Mouse (Mus musculus) heart, embryonic 14.5 days (tissue): Measurements from ENCODE around the gene Ndfip2. TPM values are rescaled to one million over a fixed set of nuclear protein-coding genes. Genes with fewer than 3 reads are reported as not detected.

Source experiments
- ATAC-seq: fragments of 200-750 bp; cut with Nextera tagmentation; 2 replicates; pipeline ENCODE4 v1.8.0; 2017; ENCODE audit warnings: low read depth, moderate TSS enrichment; ENCODE audit not compliant: insufficient number of reproducible peaks, insufficient read depth, low FRiP score
- H3K27ac ChIP-seq, 2 experiments: fragments of 200-500 bp in 1 of 2; fragments of 300-500 bp in 1 of 2; sonication (generic) in 1 of 2; replicated peaks in 1 of 2; 2 replicates each; pipeline ENCODE4 v1.5.1; 2012 to 2014; ENCODE audit warnings: low read depth in 2 of 2, low read length in 2 of 2, control low read depth in 1 of 2, mild to moderate bottlenecking in 1 of 2, mixed read lengths in 1 of 2; ENCODE audit not compliant: control insufficient read depth in 1 of 2, insufficient read depth in 1 of 2
- H3K27me3 ChIP-seq: fragments of 300-500 bp; sonication (generic); 2 replicates; pipeline ENCODE4 v1.6.1; 2014; ENCODE audit warnings: mild to moderate bottlenecking, low read length, control low read depth; ENCODE audit not compliant: control insufficient read depth, insufficient read depth
- H3K36me3 ChIP-seq: fragments of 300-500 bp; sonication (generic); 2 replicates; pipeline ENCODE4 v1.6.1; 2014; ENCODE audit warnings: mild to moderate bottlenecking, control low read depth, low read length, mixed read lengths; ENCODE audit not compliant: control insufficient read depth, insufficient read depth
- H3K4me1 ChIP-seq, 2 experiments: fragments of 200-500 bp in 1 of 2; fragments of 300-500 bp in 1 of 2; sonication (generic) in 1 of 2; 2 replicates each; pipeline ENCODE4 v1.6.1; 2012 to 2014; ENCODE audit warnings: low read length in 2 of 2, control low read depth in 1 of 2, mixed read lengths in 1 of 2; ENCODE audit not compliant: control insufficient read depth in 2 of 2, insufficient read depth in 2 of 2
- H3K4me2 ChIP-seq: fragments of 300-500 bp; sonication (generic); 2 replicates; pipeline ENCODE4 v1.6.1; 2014; ENCODE audit warnings: mild to moderate bottlenecking, low read length
- H3K4me3 ChIP-seq, 2 experiments: fragments of 200-500 bp in 1 of 2; fragments of 300-500 bp in 1 of 2; sonication (generic) in 1 of 2; 2 replicates each; pipeline ENCODE4 v1.5.1; 2012 to 2014; ENCODE audit warnings: low read length in 2 of 2, mild to moderate bottlenecking in 2 of 2, control low read depth in 1 of 2, low read depth in 1 of 2, moderate library complexity in 1 of 2; ENCODE audit not compliant: control insufficient read depth in 1 of 2, insufficient read depth in 1 of 2
- H3K9ac ChIP-seq: fragments of 300-500 bp; sonication (generic); 2 replicates; pipeline ENCODE4 v1.6.1; 2014; ENCODE audit warnings: mild to moderate bottlenecking, low read length
- H3K9me3 ChIP-seq: fragments of 300-500 bp; sonication (generic); 2 replicates; pipeline ENCODE4 v1.6.1; 2016; ENCODE audit warnings: low read length, control low read depth; ENCODE audit not compliant: control insufficient read depth
- WGBS: fragments of 180-500 bp; shearing (Covaris S2); extraction: QIAGEN DNeasy Blood & Tissue Kit; methylation state at CpG from one replicate; pipeline ENCODE4 v1.1.7; 2014; 5-methylcytosine and 5-hydroxymethylcytosine counted together
- polyA plus RNA-seq: library from polyadenylated mRNA; unstranded; fragments of >200 nt; fragmentation: Nextera tagmentation; extraction: Ambion mirVana; gene quantifications from 2 replicates; pipeline ENCODE4 v1.2.1, GENCODE M21; 2014

Gene Ndfip2
- polyA plus RNA-seq, 1 experiment from 2014 or later = 61.2 TPM

DNA sequence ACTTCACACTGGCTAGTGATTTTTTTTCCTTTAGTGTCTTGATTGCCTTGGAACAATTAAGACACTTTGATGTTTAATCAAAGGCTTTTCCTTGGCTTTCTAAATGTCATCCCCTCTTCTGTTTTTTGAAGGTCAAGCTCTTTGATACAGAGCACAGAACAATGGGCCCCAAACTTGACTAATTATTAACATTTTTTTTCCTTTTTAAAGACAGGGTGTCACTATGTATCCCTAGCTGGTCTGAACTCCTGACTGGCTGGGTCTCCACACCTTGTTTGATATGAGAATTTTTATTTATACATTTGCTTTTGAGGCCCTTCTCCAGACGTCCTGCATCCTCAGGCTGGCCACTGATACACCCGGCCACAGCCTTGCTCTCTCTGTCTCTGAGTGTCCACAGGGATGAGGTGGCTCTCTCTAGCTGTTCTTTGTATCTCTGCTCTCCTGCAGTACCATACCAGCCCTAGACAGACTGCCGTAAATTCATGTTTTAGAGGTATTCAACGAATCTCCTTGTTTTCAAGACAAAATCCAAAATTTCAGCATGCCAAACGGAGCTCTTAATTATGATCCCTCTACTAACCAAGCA is 19.8 kb upstream of the Ndfip2 start:
- H3K4me3 ChIP-seq = no peak overlapping the region
- no peaks in the 10 kb centered on the region for H3K36me3 ChIP-seq
- H3K4me2 ChIP-seq = no peak overlapping the region
- ATAC-seq = no peak
- H3K4me1 ChIP-seq = no peaks in the 10 kb centered on the region
- 73% methylated on average over 5 of the region's 5 CpGs for WGBS
- H3K9me3 ChIP-seq = no peaks in the 10 kb centered on the region
- no peaks in the 10 kb centered on the region for H3K27me3 ChIP-seq
- H3K9ac ChIP-seq = no peak overlapping the region
- no peak overlapping the region for H3K27ac ChIP-seq

DNA sequence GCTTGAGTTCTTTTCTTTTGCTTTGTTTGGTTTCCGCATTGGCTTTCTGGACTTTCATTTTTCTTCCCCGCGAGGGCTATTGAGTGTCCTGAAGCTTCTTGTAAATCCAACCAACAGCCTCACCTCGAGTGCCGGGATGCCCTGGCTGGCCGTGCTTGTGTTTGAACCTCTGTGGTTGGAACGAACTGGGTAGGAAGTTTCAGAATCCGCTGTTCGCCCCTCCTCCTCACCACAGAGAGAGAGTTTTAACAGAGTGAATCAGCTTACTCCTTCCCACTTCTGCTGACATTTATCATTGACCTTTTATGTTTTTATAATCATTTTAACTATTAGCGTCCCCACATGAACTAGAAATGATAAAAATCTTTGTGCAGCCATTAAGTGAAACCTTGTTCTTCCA is 18.3 kb upstream of the Ndfip2 start:
- WGBS = 74% methylated on average over 10 of the region's 10 CpGs
- ATAC-seq = no peak
- H3K4me1 ChIP-seq = no peaks in the 10 kb centered on the region

DNA sequence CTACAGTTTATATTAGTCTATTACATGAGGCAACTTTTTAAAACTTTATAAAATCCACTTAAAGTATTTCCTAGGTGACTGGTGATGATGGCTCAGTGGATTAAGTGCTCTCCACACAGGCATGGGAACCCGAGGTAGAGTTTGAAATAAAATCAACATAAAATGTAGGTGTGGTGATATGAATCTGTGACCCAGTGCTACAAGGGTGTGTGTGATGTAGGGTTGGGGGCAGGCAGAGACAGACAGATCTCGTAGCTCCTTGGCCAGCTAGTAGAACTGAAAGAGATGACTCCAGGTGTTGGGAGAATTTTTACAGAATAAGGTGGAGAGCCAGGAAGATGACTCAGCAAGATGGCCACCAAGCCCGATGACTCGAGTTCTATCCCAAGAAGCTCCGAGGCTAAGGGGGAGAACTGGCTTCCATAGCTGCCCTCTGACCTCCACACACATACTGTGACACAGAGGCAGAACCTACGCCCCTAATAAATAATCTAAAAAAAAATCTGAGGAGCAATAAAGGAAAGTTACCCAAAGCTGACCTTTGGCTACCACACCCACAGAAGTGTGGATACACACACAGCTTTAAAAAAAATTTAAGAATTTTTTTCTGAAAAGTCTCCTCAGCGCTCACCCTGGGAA is 14.4 kb upstream of the Ndfip2 start:
- H3K27me3 ChIP-seq = no peaks in the 10 kb centered on the region
- no peaks in the 10 kb centered on the region for H3K4me1 ChIP-seq
- no peak for ATAC-seq
- 80% methylated on average over 7 of the region's 7 CpGs for WGBS
- no peak overlapping the region for H3K27ac ChIP-seq
- no peaks in the 10 kb centered on the region for H3K36me3 ChIP-seq
- no peak overlapping the region for H3K9ac ChIP-seq
- no peak overlapping the region for H3K4me2 ChIP-seq
- H3K4me3 ChIP-seq = no peak overlapping the region
- no peaks in the 10 kb centered on the region for H3K9me3 ChIP-seq

More for the DNA sequence above, 18.3 kb upstream of the Ndfip2 start:
- Histone ChIP-seq H3K9me3 (no peaks in the 10 kb centered on the region), H3K36me3 (no peaks in the 10 kb centered on the region), H3K27me3 (no peaks in the 10 kb centered on the region), H3K4me2 (no peak overlapping the region), H3K27ac (no peak overlapping the region), H3K9ac (no peak overlapping the region), H3K4me3 (no peak overlapping the region)

DNA sequence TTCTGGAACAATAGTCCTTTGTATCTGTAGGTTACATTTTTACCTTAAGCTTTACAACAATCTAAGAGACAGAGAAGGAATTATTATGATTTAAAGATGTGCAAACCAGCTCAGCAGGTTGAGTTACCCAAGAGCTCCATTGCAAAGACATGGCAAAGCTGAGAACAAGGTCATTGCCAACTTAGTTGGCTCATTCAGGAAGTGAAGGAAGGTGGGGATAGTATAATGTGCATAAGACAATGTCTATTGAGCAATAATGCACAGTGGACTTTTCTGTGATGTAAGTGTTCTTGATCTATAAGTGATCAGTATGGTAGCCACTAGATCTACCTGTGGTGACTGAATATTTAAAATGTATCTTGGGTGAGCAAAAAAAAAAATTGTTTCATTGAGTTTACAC is 7.3 kb upstream of the Ndfip2 start:
- no peak for ATAC-seq
- no peaks in the 10 kb centered on the region for H3K36me3 ChIP-seq
- H3K27me3 ChIP-seq = no peaks in the 10 kb centered on the region
- no peak overlapping the region for H3K27ac ChIP-seq
- H3K4me2 ChIP-seq = no peak overlapping the region
- no peaks in the 10 kb centered on the region for H3K4me1 ChIP-seq
- H3K4me3 ChIP-seq = no peak overlapping the region
- H3K9me3 ChIP-seq = no peaks in the 10 kb centered on the region
- no peak overlapping the region for H3K9ac ChIP-seq

DNA sequence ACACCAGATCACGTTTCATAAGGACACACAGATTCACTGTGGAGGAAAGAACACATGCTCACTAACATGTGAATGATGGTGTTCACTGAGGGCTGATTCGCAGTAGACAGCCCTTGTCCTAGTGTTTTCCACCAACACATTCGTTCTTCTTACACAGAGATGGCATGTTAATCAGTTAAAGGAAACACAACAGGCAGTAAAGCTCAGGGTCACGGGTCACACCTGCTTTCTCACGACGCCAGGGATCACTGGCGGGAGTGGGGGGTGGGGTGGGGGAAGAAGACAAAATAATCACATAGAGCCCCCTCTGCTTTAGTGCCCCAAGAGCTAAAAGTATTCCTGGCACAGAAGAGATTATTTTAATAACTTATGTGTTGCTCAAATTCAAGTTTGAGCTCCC is 5.1 kb upstream of the Ndfip2 start:
- H3K4me2 ChIP-seq = no peak overlapping the region
- no peak for ATAC-seq

DNA sequence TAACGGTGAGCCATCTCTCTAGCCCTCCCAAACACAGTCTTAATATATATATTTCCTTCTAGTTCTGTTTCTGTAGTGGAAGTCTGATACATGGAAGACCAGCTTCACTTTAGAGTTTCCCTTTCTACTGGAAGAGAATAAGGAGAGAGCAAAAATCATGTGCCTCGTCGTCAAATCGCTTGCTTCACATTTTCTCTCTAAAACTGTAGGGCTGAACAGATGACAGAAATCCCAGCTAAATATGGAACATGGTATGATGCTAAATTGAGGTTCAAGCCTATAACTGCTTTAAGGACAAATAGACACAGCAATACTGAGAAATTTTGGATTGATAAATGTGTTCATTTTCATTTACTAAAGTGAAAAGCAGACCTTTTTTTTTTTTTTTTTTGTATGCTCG is 4.0 kb upstream of the Ndfip2 start:
- H3K4me3 ChIP-seq = no peak overlapping the region
- ATAC-seq = no peak
- H3K9ac ChIP-seq = no peak overlapping the region
- H3K9me3 ChIP-seq = no peaks in the 10 kb centered on the region
- H3K4me1 ChIP-seq = no peaks in the 10 kb centered on the region
- no peaks in the 10 kb centered on the region for H3K27me3 ChIP-seq
- H3K36me3 ChIP-seq = no peaks in the 10 kb centered on the region
- H3K4me2 ChIP-seq = no peak overlapping the region
- 79% methylated on average over 5 of the region's 5 CpGs for WGBS
- no peak overlapping the region for H3K27ac ChIP-seq

More for the DNA sequence above, 5.1 kb upstream of the Ndfip2 start:
- no peak overlapping the region for H3K9ac ChIP-seq
- 49% methylated on average over 7 of the region's 7 CpGs for WGBS
- no peaks in the 10 kb centered on the region for H3K36me3 ChIP-seq
- no peaks in the 10 kb centered on the region for H3K4me1 ChIP-seq
- H3K27me3 ChIP-seq = no peaks in the 10 kb centered on the region
- no peak overlapping the region for H3K4me3 ChIP-seq
- no peak overlapping the region for H3K27ac ChIP-seq
- no peaks in the 10 kb centered on the region for H3K9me3 ChIP-seq

DNA sequence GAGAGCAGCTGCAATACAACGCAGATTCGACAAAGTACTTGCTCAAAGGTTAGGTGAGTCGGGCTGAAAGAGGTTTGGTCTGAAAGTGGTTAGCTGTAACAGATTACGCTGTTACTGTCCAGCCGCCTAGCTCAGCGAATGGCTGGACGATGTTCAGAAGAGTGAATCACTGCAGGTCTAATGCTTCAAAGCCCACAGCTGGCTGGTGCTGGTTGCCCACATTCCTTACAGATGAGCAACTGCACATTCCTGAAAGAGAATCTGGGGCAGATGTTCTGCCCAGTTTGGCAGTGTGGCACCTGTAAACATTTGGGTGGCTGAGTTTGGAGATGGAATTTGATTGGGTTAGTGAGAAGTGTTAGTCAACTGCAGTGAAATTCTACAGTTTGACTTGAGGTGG is 2.8 kb upstream of the Ndfip2 start:
- H3K36me3 ChIP-seq = no peaks in the 10 kb centered on the region
- no peak overlapping the region for H3K4me2 ChIP-seq
- H3K27ac ChIP-seq = no peak overlapping the region
- H3K9me3 ChIP-seq = no peaks in the 10 kb centered on the region
- no peaks in the 10 kb centered on the region for H3K27me3 ChIP-seq
- no peak overlapping the region for H3K4me3 ChIP-seq
- peaks cover 0 to 4% of the 10 kb centered on the region in 2 experiments; a peak in 1 of 4 replicates for H3K4me1 ChIP-seq
- ATAC-seq = no peak
- 68% methylated on average over 7 of the region's 7 CpGs for WGBS
- H3K9ac ChIP-seq = no peak overlapping the region
